Mouse (Mus musculus) heart, embryonic 12.5 days (tissue): ENCODE data around the gene Mtx1. TPM values are rescaled to one million over a fixed set of nuclear protein-coding genes. Genes with fewer than 3 reads are reported as not detected.

ENCODE experiments used
- ATAC-seq: fragments of 200-750 bp; cut with Nextera tagmentation; 2 replicates; pipeline ENCODE4 v1.8.0; 2017; ENCODE audit warnings: moderate TSS enrichment, moderate library complexity; ENCODE audit not compliant: insufficient number of reproducible peaks, low FRiP score
- H3K27ac ChIP-seq: fragments of 300-500 bp; sonication (generic); 2 replicates; pipeline ENCODE4 v1.5.1; 2016; ENCODE audit warnings: mild to moderate bottlenecking, moderate library complexity; ENCODE audit not compliant: poor library complexity, severe bottlenecking
- H3K27me3 ChIP-seq: fragments of 300-500 bp; sonication (generic); replicated peaks from 2 replicates; pipeline ENCODE4 v1.6.1; 2016; ENCODE audit warnings: mild to moderate bottlenecking, moderate library complexity
- H3K36me3 ChIP-seq: fragments of 300-500 bp; sonication (generic); 2 replicates; pipeline ENCODE4 v1.6.1; 2016; ENCODE audit warnings: mild to moderate bottlenecking, moderate library complexity
- H3K4me1 ChIP-seq: fragments of 300-500 bp; sonication (generic); replicated peaks from 2 replicates; pipeline ENCODE4 v1.6.1; 2016; ENCODE audit warnings: mild to moderate bottlenecking
- H3K4me2 ChIP-seq: fragments of 300-500 bp; sonication (generic); 2 replicates; pipeline ENCODE4 v1.6.1; 2016; ENCODE audit warnings: mild to moderate bottlenecking, moderate library complexity
- H3K4me3 ChIP-seq: fragments of 300-500 bp; sonication (generic); 2 replicates; pipeline ENCODE4 v1.5.1; 2016; ENCODE audit warnings: mild to moderate bottlenecking
- H3K9ac ChIP-seq: fragments of 300-500 bp; sonication (generic); 2 replicates; pipeline ENCODE4 v1.6.1; 2016; ENCODE audit warnings: mild to moderate bottlenecking, moderate library complexity
- H3K9me3 ChIP-seq: fragments of 300-500 bp; sonication (generic); replicated peaks from 2 replicates; pipeline ENCODE4 v1.6.1; 2016; ENCODE audit warnings: mild to moderate bottlenecking, moderate library complexity
- WGBS: fragments of 180-500 bp; shearing (Covaris S2); methylation state at CpG from one replicate; pipeline ENCODE4 v1.1.7; 2016; 5-methylcytosine and 5-hydroxymethylcytosine counted together
- polyA plus RNA-seq: library from polyadenylated mRNA; unstranded; fragments of >200 nt; fragmentation: Nextera tagmentation; extraction: Ambion mirVana; gene quantifications from 2 replicates; pipeline ENCODE4 v1.2.1, GENCODE M21; 2016

The Mtx1 gene
- polyA plus RNA-seq, 1 experiment from 2014 or later = 127 TPM

DNA sequence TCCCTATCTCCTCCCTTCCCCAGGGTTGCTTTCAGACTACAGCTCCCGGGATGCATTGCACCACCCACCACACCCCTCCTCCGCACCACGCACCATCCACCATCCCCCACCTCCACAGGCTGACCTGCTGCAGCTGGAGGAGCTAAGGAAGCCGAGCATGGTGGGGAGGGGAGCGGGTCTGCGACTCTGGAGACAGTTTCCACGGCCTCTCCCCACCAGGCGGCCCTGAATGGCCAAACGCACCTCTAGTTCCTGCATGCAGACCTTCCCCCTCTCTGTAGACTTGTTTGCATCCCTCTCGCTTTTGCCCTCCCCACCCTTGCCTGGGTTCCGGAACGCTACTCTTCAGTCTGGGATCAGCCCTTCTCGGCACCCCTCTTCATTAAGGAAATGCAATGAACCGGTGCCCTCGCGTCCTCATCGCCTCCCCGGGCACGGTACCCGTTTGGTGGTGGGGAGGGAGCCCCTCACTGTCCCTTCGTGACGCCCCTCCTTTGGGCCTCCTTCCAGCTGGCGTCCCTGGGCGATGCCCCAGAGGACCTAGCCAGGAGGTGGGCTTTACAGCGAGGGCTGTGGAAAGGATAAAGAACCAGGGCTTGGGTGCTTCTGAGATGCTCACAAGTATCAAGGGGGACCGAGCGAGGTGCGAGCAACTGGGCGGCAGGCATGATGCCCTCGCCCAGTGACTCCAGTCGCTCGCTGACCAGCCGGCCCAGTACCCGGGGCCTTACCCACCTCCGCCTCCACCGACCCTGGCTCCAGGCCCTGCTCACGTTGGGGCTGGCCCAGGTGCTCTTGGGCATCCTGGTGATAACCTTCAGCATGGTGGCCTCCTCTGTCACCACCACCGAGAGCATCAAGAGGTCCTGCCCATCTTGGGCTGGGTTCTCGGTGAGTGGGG, 43.6 kb downstream of the Mtx1 start, which contains the start of gene Fam189b:
Gene Fam189b (plus strand): TSS at position 86 of the 901 bp plus-strand sequence.
- no peaks in the 10 kb centered on the region for H3K9me3 ChIP-seq
- peak within 1 kb of the TSS; percentile 60 for H3K27ac ChIP-seq
- peak; percentile 92 for ATAC-seq
- H3K4me1 ChIP-seq = peaks cover 38% of the 10 kb centered on the region
- peaks cover 41% of the 10 kb centered on the region for H3K36me3 ChIP-seq
- 6% methylated on average over 39 of the region's 39 CpGs for WGBS
- peak within 1 kb of the TSS; percentile 69 for H3K4me3 ChIP-seq
- peak within 1 kb of the TSS; percentile 91 for H3K4me2 ChIP-seq
- H3K27me3 ChIP-seq = 0 out of 2 replicates have a peak, but pooled peaks cover 11% of the 10 kb centered on the region
- H3K9ac ChIP-seq = peak within 1 kb of the TSS; percentile 80

DNA sequence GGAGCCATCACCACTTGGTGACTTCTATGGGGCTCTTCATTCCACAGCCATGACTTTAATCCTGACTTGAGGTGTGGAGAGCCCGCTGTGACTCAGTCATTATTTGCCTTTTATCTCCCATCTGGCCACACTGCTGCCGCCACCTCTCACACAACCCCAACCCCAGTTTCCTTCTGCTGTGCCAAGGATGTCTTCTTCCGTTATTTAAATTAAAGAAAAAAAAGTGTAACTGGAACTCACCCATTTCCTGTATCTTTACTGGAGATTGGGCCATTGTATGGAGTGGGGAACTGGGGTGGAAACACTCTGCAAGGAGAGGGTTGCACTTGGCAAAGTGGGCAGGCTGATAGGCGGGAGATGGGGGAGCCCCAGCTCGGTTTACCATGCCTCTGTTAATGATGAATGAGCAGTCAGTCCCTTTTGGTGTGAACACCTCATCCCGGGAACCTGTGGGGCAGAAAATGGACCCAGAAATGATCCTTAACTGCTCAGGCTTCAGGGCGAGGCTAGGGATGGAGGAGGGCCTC, 44.3 kb downstream of the Mtx1 start:
- WGBS = 41% methylated on average over 7 of the region's 7 CpGs
- Histone ChIP-seq H3K9ac (no peak overlapping the region), H3K27me3 (0 out of 2 replicates have a peak, but pooled peaks cover 11% of the 10 kb centered on the region), H3K36me3 (peaks cover 36% of the 10 kb centered on the region), H3K4me3 (peak overlapping the region; percentile 69; the same call in 1 of the 2 replicates), H3K4me1 (peaks cover 41% of the 10 kb centered on the region), H3K27ac (no peak overlapping the region), H3K9me3 (no peaks in the 10 kb centered on the region), H3K4me2 (peak overlapping the region; percentile 91)
- ATAC-seq = no peak

DNA sequence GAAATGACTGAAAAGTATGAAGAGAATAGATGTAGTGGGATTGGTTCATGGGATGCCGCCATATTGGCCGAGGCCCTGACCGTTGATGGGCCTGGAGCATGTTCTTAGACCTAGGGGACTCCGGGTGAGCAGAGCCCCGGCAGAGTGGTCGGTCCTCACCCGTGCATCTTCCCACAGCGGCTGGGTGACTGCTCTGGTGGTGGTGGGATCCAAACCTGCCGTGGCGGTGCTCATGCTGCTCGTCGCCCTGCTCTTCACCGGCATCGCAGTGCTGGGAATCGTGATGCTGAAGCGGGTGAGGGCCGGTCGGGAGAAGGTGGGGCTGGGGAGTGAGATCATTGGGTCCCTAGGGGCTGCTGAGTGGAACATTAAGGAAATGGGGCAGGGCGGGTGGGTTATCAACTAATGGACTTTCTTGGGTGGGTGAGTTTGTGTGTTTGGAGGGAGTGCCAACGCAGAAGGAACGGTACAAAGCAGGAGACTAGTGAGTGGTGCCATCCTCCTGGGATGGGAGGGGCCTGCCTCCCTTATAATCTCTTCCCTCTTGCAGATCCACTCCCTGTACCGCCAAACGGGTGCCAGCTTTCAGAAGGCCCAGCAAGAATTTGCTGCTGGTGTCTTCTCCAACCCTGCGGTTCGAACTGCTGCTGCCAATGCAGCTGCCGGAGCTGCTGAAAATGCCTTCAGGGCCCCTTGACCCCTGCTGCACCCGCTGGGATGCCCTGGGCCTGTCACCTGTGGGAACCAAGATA, 45.0 kb downstream of the Mtx1 start:
- 91% methylated on average over 27 of the region's 27 CpGs for WGBS
- H3K4me1 ChIP-seq = peaks cover 36% of the 10 kb centered on the region
- no peak overlapping the region for H3K4me2 ChIP-seq
- no peak for ATAC-seq
- H3K27me3 ChIP-seq = 0 out of 2 replicates have a peak, but pooled peaks cover 6% of the 10 kb centered on the region
- no peaks in the 10 kb centered on the region for H3K9me3 ChIP-seq
- no peak overlapping the region for H3K27ac ChIP-seq
- no peak overlapping the region for H3K9ac ChIP-seq
- H3K36me3 ChIP-seq = peaks cover 36% of the 10 kb centered on the region
- no peak overlapping the region for H3K4me3 ChIP-seq

DNA sequence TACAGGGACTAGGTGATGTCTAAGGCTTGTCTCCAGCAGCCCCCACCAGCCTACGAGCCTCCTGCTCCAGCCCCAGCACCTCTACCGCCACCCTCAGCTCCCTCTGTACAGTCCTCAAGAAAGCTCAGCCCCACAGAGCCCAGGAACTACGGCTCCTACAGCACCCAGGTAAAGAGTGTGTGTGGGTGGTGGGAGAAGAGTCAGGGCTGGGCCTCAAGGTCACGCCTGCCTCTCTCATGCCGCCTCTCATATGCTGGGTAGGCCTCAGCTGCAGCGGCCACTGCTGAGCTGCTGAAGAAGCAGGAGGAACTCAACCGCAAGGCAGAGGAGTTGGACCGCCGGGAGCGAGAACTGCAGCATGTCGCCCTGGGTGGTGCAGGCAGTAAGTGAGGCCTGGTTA, 47.8 kb downstream of the Mtx1 start:
- no peak overlapping the region for H3K4me3 ChIP-seq
- 0 out of 2 replicates have a peak overlapping the region, but pooled peaks have one; percentile 81 for H3K4me2 ChIP-seq
- H3K27me3 ChIP-seq = no peaks in the 10 kb centered on the region
- H3K9me3 ChIP-seq = no peaks in the 10 kb centered on the region
- H3K9ac ChIP-seq = no peak overlapping the region
- H3K27ac ChIP-seq = no peak overlapping the region
- peaks cover 21% of the 10 kb centered on the region for H3K4me1 ChIP-seq
- ATAC-seq = no peak
- peaks cover 62% of the 10 kb centered on the region for H3K36me3 ChIP-seq
- 88% methylated on average over 11 of the region's 11 CpGs for WGBS

DNA sequence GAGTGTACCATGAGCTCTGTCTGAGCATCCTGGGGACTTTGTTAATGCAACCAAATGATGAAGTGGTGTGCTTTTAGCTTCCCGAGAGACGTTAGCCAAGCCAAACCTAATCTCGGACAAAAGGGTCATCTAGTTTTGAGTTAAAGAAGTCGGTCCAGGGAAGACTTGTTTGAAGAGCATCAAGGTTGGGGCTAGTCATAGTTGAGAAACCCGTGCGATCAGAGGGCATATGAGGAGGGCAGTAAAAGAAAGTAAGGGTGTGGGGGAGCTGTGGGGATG, 48.8 kb downstream of the Mtx1 start:
- Histone ChIP-seq H3K27ac (peak overlapping the region; percentile 59; the same call in 1 of the 2 replicates), H3K4me1 (peaks cover 16% of the 10 kb centered on the region), H3K4me3 (peak overlapping the region; percentile 65), H3K9me3 (no peaks in the 10 kb centered on the region), H3K36me3 (peaks cover 73% of the 10 kb centered on the region), H3K27me3 (no peaks in the 10 kb centered on the region), H3K9ac (peak overlapping the region; percentile 80), H3K4me2 (peak overlapping the region; percentile 81)
- 7% methylated on average over 6 of the region's 6 CpGs for WGBS
- ATAC-seq = no peak

DNA sequence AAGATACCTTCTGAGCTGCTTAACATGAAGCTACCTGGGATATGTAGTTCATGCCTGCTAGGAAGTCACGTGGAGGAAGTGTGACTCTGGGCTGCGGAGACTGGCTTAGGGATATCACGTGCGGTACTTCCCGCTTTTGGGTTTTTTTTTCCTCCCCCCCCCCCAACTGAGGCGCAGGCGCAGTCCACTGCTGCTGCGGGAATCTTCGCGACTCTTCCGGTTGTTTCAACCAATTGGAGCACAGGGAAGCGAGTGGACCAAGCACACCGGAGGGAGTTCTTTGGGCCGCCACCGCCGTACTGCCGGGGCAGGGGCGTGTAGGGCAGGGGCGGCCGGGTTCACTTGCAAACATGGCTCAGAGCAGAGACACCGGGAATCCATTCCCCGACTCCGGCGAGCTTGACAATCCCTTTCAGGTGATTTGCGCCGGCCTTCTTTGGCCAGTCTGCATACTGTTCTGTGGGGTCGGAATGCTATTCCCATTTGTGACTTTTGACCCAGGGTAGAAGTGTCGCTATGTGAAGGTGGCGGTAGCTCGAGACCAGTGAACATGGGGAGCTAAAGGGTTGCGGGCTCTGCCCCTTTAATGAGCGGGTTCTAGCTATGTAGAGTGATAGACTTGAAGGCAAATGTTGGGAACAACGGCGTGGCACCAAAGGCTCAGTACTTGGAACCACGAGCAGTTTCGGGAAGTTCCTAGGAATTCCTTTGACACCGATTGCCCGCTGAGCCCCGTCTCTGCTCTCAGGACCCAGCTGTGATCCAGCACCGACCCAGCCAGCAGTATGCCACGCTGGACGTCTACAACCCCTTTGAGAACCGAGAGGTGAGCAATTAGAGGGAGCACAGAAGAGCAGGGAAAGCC, 49.4 kb downstream of the Mtx1 start, which contains the start of gene Scamp3:
Gene Scamp3 (plus strand): TSS at position 232 of the 865 bp plus-strand sequence.
- peaks cover 12% of the 10 kb centered on the region for H3K4me1 ChIP-seq
- H3K9ac ChIP-seq = peak within 1 kb of the TSS; percentile 80
- peak within 1 kb of the TSS; percentile 65 for H3K4me3 ChIP-seq
- H3K36me3 ChIP-seq = peaks cover 77% of the 10 kb centered on the region
- WGBS = under 1% methylated on average over 43 of the region's 43 CpGs
- peak within 1 kb of the TSS; percentile 59 for H3K27ac ChIP-seq
- no peaks in the 10 kb centered on the region for H3K27me3 ChIP-seq
- H3K9me3 ChIP-seq = no peaks in the 10 kb centered on the region
- peak within 1 kb of the TSS; percentile 81 for H3K4me2 ChIP-seq
- ATAC-seq = peak; percentile 93

DNA sequence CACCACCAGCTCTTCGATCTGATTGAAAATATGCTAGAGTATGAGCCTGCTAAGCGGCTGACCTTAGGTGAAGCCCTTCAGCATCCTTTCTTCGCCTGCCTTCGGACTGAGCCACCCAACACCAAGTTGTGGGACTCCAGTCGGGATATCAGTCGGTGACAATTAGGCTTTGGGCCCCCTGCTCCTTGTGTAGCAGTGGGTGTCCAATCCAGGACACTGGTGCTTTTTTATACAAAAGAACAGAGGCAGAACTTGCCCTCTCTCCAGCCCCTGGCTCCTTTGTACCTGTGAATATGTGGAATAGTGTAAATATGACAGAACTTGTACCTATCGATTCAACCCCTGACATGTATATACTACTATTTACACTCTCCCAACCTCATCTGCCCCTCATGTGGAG, 50.5 kb downstream of the Mtx1 start:
- ATAC-seq = no peak
- no peak overlapping the region for H3K4me3 ChIP-seq
- no peak overlapping the region for H3K4me2 ChIP-seq

DNA sequence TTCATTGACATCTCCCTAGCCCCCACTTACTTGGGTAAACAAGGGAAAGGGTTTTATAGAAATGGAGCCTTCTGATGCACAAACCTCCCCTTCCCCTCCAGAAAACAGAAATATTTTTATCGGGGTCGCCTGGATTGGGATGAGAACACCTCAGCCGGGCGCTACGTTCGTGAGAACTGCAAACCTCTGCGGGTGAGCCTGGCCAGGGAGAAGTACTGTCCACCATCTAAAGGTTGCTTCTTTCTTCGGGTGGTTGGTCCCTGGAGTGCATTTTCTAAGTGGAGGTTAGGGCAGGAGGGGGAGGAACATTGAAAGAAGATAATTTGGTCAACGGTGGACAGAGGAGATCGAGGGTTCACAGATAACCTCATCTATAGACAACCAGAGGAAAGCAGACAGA, 51.3 kb downstream of the Mtx1 start:
- 86% methylated on average over 10 of the region's 10 CpGs for WGBS

More for the DNA sequence above, 50.5 kb downstream of the Mtx1 start:
- no peaks in the 10 kb centered on the region for H3K27me3 ChIP-seq
- H3K36me3 ChIP-seq = peaks cover 76% of the 10 kb centered on the region
- H3K27ac ChIP-seq = no peak overlapping the region
- peaks cover 12% of the 10 kb centered on the region for H3K4me1 ChIP-seq
- WGBS = 84% methylated on average over 7 of the region's 7 CpGs
- H3K9ac ChIP-seq = no peak overlapping the region
- no peaks in the 10 kb centered on the region for H3K9me3 ChIP-seq

DNA sequence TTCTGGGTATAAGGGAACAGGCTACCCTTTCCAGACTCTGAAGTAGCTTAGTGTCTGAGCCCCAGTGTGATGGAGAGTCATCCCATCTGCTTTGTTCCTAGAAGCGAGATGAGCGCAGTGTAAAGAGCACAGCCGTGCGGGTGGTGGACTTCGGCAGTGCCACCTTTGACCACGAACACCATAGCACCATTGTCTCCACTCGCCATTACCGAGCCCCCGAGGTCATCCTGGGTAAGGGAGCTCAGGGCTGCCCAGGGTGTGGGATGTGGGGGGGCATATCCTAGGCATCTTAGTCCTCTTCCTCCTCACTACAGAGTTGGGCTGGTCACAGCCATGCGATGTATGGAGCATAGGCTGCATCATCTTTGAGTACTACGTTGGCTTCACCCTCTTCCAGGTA, 52.0 kb downstream of the Mtx1 start:
- H3K27me3 ChIP-seq = no peaks in the 10 kb centered on the region
- no peak overlapping the region for H3K9ac ChIP-seq
- no peak overlapping the region for H3K4me2 ChIP-seq
- H3K27ac ChIP-seq = no peak overlapping the region
- 94% methylated on average over 11 of the region's 11 CpGs for WGBS
- no peak for ATAC-seq
- no peaks in the 10 kb centered on the region for H3K9me3 ChIP-seq
- H3K36me3 ChIP-seq = peaks cover 75% of the 10 kb centered on the region
- peaks cover 12% of the 10 kb centered on the region for H3K4me1 ChIP-seq
- no peak overlapping the region for H3K4me3 ChIP-seq

More for the DNA sequence above, 51.3 kb downstream of the Mtx1 start:
- Histone ChIP-seq H3K4me3 (no peak overlapping the region), H3K4me2 (no peak overlapping the region), H3K4me1 (peaks cover 12% of the 10 kb centered on the region), H3K27me3 (no peaks in the 10 kb centered on the region), H3K9ac (no peak overlapping the region), H3K27ac (no peak overlapping the region), H3K9me3 (no peaks in the 10 kb centered on the region), H3K36me3 (peaks cover 75% of the 10 kb centered on the region)
- no peak for ATAC-seq

DNA sequence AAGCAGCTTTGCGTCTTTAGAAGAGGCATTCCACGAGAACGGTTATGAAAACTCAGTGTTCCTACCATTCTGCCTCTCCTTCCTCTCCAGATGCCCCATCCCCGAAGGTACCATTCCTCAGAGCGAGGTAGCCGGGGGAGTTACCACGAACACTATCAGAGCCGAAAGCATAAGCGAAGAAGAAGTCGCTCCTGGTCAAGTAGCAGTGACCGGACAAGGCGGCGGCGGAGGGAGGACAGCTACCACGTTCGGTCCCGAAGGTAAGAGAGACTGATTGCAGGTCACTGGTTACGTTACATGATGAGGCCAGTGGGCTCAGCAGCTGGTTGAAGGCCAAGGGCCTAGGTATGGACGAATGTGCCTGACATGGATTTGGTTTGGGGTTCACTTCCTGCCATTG, 59.9 kb downstream of the Mtx1 start:
- H3K9ac ChIP-seq = no peak overlapping the region
- peaks cover 16% of the 10 kb centered on the region for H3K4me1 ChIP-seq
- peaks cover 52% of the 10 kb centered on the region for H3K36me3 ChIP-seq
- no peaks in the 10 kb centered on the region for H3K27me3 ChIP-seq
- 93% methylated on average over 19 of the region's 19 CpGs for WGBS
- no peak overlapping the region for H3K4me2 ChIP-seq
- H3K9me3 ChIP-seq = no peaks in the 10 kb centered on the region
- H3K27ac ChIP-seq = no peak overlapping the region
- no peak overlapping the region for H3K4me3 ChIP-seq
- ATAC-seq = no peak
